Mouse (Mus musculus) liver, embryonic 12.5 days (tissue): ENCODE results near the gene Gm47985. TPM values are rescaled to one million over a fixed set of nuclear protein-coding genes. Genes with fewer than 3 reads are reported as not detected.
"Not testable (repeated sequence)": the region's sequence is repeated elsewhere in the genome, so short reads cannot be mapped to it uniquely, and the experiment has no call there.

Source experiments
- ATAC-seq: fragments of 200-750 bp; cut with Nextera tagmentation; 2 replicates; pipeline ENCODE4 v1.8.0; 2017; ENCODE audit warnings: moderate number of reproducible peaks, mild to moderate bottlenecking, moderate library complexity
- H3K27ac ChIP-seq: fragments of 300-500 bp; sonication (generic); 2 replicates; pipeline ENCODE4 v1.5.1; 2016; ENCODE audit warnings: mild to moderate bottlenecking
- H3K27me3 ChIP-seq: fragments of 300-500 bp; sonication (generic); replicated peaks from 2 replicates; pipeline ENCODE4 v1.6.1; 2016; ENCODE audit warnings: mild to moderate bottlenecking, moderate library complexity
- H3K36me3 ChIP-seq: fragments of 300-500 bp; sonication (generic); 2 replicates; pipeline ENCODE4 v1.6.1; 2016; ENCODE audit warnings: mild to moderate bottlenecking, moderate library complexity
- H3K4me1 ChIP-seq: fragments of 300-500 bp; sonication (generic); 2 replicates; pipeline ENCODE4 v1.6.1; 2016
- H3K4me2 ChIP-seq: fragments of 300-500 bp; sonication (generic); 2 replicates; pipeline ENCODE4 v1.6.1; 2016; ENCODE audit warnings: mild to moderate bottlenecking, moderate library complexity
- H3K4me3 ChIP-seq: fragments of 300-500 bp; sonication (generic); 2 replicates; pipeline ENCODE4 v1.5.1; 2016; ENCODE audit warnings: mild to moderate bottlenecking, moderate library complexity
- H3K9ac ChIP-seq: fragments of 300-500 bp; sonication (generic); 2 replicates; pipeline ENCODE4 v1.6.1; 2016; ENCODE audit warnings: mild to moderate bottlenecking, moderate library complexity
- H3K9me3 ChIP-seq: fragments of 300-500 bp; sonication (generic); replicated peaks from 2 replicates; pipeline ENCODE4 v1.6.1; 2016; ENCODE audit warnings: mild to moderate bottlenecking, moderate library complexity
- WGBS: fragments of 180-500 bp; shearing (Covaris S2); methylation state at CpG from one replicate; pipeline ENCODE4 v1.1.7; 2016; ENCODE audit not compliant: insufficient replicate concordance; 5-methylcytosine and 5-hydroxymethylcytosine counted together
- polyA plus RNA-seq: library from polyadenylated mRNA; unstranded; fragments of >200 nt; fragmentation: Nextera tagmentation; extraction: Ambion mirVana; gene quantifications from 2 replicates; pipeline ENCODE4 v1.2.1, GENCODE M21; 2016

Gm47985 gene
- polyA plus RNA-seq, 1 experiment from 2014 or later = 3.7 TPM

DNA sequence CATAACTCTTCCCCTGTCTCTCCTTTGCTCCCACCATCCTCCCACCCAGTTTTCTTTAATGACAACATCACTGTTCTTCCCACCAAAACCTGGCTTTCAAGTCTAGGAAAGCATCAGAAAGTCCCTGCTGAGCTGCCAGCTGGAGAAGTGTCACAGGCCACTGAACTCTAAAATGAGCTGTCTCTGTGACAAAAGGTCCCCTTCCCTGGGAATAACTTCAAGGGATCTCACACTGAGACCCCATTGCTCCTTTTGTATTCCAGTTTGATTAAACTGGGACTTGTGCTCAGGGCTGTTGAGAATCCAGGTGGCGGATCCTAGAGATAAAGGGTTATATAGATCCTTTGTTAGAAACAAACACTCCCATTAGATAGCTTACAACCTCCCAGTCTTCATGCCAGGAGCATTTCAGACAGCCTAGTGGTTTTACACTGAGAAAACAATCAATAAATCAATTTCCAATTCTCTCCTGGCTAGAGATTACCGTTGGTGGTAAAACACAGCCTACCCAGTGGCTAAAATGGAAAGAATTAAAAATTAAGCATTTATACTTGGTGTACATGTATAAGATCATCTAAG is 3.7 kb upstream of the Gm47985 start:
- 78% methylated on average over 2 of the region's 2 CpGs for WGBS
- no peak for ATAC-seq
- Histone ChIP-seq H3K9ac (0 out of 2 replicates have a peak overlapping the region, but pooled peaks have one; percentile 68), H3K36me3 (no peaks in the 10 kb centered on the region), H3K27me3 (no peaks in the 10 kb centered on the region), H3K27ac (peak overlapping the region; percentile 95), H3K4me3 (no peak overlapping the region), H3K4me2 (no peak overlapping the region; the same call in 1 of the 2 replicates), H3K4me1 (peaks cover 64% of the 10 kb centered on the region), H3K9me3 (no peaks in the 10 kb centered on the region)

DNA sequence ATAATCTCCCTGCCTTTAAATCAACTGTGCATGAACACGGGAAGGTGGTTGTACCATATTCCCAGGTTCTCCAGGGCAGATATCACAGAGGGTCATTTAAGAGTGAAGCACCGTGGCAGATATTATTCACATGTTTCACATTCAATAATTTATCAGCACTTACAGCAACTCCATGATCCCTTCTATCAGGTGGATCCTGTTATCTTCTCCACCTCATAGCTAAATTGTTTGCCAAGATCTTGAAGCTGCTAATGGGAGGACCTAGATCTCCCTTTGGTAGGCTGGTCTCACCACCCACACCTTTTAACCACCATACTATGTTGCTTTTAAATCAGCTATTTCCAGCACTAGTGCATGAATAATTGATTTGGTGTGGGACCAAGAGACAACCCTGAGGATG is 2.2 kb upstream of the Gm47985 start:
- H3K27ac ChIP-seq = no peak overlapping the region
- H3K27me3 ChIP-seq = no peaks in the 10 kb centered on the region
- no peaks in the 10 kb centered on the region for H3K9me3 ChIP-seq
- no peak overlapping the region for H3K4me3 ChIP-seq
- no peak overlapping the region for H3K4me2 ChIP-seq
- 27% methylated on average over 2 of the region's 2 CpGs for WGBS
- H3K36me3 ChIP-seq = no peaks in the 10 kb centered on the region
- ATAC-seq = no peak
- peaks cover 66% of the 10 kb centered on the region for H3K4me1 ChIP-seq
- H3K9ac ChIP-seq = no peak overlapping the region

DNA sequence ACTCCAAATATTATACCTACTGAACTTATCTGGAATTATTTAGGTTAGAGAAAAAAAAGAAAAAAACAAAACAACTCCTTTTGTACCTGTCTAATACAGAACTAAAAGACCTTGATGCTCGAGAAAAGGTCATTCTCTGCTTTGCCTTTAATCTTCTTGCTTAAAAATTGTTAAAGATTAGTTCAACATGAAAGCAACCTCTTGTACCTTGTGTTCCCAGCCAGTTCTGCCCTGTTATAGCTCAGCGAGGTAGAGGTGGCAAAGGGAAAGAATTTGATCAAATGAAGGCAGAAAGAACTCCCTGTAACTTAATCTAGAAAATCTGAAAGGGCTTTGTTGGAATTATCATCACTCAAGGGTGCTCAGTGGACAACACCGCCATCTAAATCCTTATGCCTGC is 3.8 kb downstream of the Gm47985 start:
- 79% methylated on average over 3 of the region's 3 CpGs for WGBS
- H3K36me3 ChIP-seq, H3K4me3 ChIP-seq, H3K27ac ChIP-seq, H3K9ac ChIP-seq, H3K9me3 ChIP-seq, H3K27me3 ChIP-seq, ATAC-seq, H3K4me2 ChIP-seq: not testable (repeated sequence)
- peaks cover 27% of the 10 kb centered on the region for H3K4me1 ChIP-seq

DNA sequence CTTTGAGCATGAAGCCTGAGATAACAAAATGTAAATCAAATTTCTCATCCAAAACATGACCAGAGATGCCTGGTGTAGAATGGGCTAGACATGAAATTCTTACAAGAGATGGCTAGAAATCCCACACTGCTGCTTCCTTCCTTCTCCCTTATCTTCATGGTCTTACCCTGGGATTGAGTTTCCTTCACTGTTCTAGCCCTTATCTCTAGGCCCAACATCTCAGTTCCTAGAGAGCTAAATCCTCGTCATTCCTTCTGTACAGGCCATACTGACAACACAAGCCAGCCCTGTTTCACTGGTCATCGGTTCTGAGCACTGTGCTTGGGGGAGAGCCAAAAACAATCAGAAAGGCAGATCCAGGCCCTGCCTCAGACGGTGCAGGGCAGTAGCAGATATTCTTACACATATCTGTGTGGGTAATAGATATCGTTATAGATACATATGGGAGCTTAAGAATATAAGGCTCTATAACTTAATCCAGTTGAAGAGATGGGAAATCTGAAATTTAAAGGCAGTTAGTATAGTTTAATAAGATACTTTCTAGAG is 4.6 kb downstream of the Gm47985 start:
- peaks cover 20% of the 10 kb centered on the region for H3K4me1 ChIP-seq
- WGBS = 57% methylated on average over 4 of the region's 4 CpGs
- H3K9me3 ChIP-seq, H3K27ac ChIP-seq, H3K4me2 ChIP-seq, H3K27me3 ChIP-seq, H3K9ac ChIP-seq, H3K36me3 ChIP-seq, H3K4me3 ChIP-seq: not testable (repeated sequence)
- ATAC-seq = peak; percentile 67

DNA sequence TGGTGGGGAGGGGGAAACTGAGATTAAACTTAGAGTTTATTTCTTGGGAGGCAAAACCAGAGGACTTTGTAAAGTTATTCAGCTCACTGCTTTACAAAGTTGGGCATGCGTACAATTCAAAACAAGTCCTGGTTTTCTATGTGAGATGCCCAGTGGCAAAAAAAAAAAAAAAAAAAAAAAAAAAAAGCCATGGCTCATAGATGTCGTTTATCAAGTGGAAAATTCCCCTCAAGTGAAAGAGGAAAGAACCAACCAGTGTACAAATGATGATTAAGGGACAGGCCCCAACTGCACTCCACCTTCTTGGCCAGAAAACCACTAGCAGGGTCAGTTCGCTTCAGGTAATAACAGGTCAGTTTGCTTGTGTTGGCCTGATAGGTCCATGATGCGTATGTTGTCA is 6.1 kb downstream of the Gm47985 start:
- H3K9ac ChIP-seq = no peak overlapping the region
- 72% methylated on average over 4 of the region's 4 CpGs for WGBS
- H3K4me2 ChIP-seq = no peak overlapping the region
- H3K27ac ChIP-seq = no peak overlapping the region
- no peaks in the 10 kb centered on the region for H3K36me3 ChIP-seq
- no peak for ATAC-seq
- H3K4me1 ChIP-seq = peaks cover 24% of the 10 kb centered on the region
- no peak overlapping the region for H3K4me3 ChIP-seq
- no peaks in the 10 kb centered on the region for H3K27me3 ChIP-seq
- no peaks in the 10 kb centered on the region for H3K9me3 ChIP-seq

DNA sequence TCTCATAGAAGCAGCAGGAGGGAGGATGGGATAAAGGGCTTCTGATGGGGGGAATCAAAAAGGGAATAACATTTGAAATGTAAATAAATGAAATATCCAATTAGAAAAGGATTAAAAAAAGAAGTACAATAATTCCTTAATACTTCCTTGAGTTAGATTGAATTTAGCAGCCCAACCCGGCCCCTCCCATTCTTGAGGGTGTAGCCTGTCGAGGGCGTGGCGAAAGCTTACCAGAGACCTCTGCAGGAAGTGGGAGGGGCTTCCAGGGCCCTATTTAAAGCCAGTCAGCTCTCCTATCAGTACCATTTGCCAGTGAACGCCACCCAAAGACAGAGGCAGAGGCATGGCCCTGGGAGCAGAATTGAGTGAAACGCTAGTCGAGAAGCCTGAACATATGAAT is 9.7 kb downstream of the Gm47985 start, which contains the start of gene Gm8947:
Gene Gm8947, plus strand, starts transcription at position 302 of the 400 bp plus-strand sequence.
- H3K4me2 ChIP-seq = peak within 1 kb of the TSS; percentile 19; the same call in 1 of the 2 replicates
- H3K27ac ChIP-seq, H3K9me3 ChIP-seq, H3K27me3 ChIP-seq, H3K4me3 ChIP-seq, H3K9ac ChIP-seq, H3K36me3 ChIP-seq: not testable (repeated sequence)
- WGBS = 60% methylated on average over 1 of the region's 7 CpGs
- H3K4me1 ChIP-seq = peaks cover 18% of the 10 kb centered on the region
- ATAC-seq = peak; percentile 73; the same call in 1 of the 2 replicates

DNA sequence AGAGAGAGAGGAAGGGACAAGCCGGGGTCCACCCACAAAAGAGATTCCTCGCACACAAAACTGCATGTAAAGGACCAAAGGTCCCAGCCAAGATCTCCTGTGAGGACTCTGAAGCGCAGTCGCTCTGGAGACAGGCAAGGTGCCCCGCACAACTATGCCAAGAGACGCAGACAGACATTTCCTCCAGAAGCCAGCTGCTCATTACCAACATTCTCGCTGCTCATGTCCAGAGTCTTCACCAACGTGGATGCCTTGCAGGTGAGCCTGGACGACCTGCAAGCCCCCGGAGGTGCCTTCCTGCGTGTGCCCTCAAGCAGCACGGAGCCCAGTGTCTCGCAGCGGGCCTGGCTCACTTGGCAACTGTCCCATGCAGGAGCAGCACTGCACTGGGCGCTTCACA is 10.4 kb downstream of the Gm47985 start:
- Histone ChIP-seq H3K4me1 (peaks cover 19% of the 10 kb centered on the region), H3K4me2 (0 out of 2 replicates have a peak overlapping the region, but pooled peaks have one; percentile 19)
- H3K27me3 ChIP-seq, ATAC-seq, H3K9ac ChIP-seq, H3K27ac ChIP-seq, H3K9me3 ChIP-seq, H3K36me3 ChIP-seq, H3K4me3 ChIP-seq: not testable (repeated sequence)
- WGBS = 91% methylated on average over 15 of the region's 15 CpGs

DNA sequence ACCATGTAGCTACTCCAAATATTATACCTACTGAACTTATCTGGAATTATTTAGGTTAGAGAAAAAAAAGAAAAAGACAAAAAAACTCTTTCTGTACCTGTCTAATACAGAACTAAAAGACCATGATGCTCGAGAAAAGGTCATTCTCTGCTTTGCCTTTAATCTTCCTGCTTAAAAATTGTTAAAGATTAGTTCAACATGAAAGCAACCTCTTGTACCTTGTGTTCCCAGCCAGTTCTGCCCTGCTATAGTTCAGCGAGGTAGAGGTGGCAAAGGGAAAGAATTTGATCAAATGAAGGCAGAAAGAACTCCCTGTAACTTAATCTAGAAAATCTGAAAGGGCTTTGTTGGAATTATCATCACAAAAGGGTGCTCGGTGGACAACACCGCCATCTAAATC is 13.6 kb downstream of the Gm47985 start:
- not testable (repeated sequence) for H3K36me3 ChIP-seq, H3K27me3 ChIP-seq, H3K9ac ChIP-seq, H3K4me2 ChIP-seq, ATAC-seq, H3K9me3 ChIP-seq, H3K27ac ChIP-seq, H3K4me3 ChIP-seq
- 71% methylated on average over 4 of the region's 4 CpGs for WGBS
- peaks cover 25% of the 10 kb centered on the region for H3K4me1 ChIP-seq

DNA sequence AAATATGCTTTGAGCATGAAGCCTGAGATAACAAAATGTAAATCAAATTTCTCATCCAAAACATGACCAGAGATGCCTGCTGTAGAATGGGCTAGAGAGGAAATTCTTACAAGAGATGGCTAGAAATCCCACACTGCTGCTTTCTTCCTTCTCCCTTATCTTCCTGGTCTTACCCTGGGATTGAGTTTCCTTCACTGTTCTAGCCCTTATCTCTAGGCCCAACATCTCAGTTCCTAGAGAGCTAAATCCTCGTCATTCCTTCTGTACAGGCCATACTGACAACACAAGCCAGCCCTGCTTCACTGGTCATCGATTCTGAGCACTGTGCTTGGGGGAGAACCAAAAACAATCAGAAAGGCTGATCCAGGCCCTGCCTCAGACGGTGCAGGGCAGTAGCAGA is 14.4 kb downstream of the Gm47985 start:
- 44% methylated on average over 3 of the region's 3 CpGs for WGBS
- H3K4me2 ChIP-seq, H3K36me3 ChIP-seq, H3K27ac ChIP-seq, H3K27me3 ChIP-seq, H3K4me3 ChIP-seq, H3K9ac ChIP-seq, H3K9me3 ChIP-seq: not testable (repeated sequence)
- peaks cover 25% of the 10 kb centered on the region for H3K4me1 ChIP-seq
- ATAC-seq = peak; percentile 25; the same call in 1 of the 2 replicates

DNA sequence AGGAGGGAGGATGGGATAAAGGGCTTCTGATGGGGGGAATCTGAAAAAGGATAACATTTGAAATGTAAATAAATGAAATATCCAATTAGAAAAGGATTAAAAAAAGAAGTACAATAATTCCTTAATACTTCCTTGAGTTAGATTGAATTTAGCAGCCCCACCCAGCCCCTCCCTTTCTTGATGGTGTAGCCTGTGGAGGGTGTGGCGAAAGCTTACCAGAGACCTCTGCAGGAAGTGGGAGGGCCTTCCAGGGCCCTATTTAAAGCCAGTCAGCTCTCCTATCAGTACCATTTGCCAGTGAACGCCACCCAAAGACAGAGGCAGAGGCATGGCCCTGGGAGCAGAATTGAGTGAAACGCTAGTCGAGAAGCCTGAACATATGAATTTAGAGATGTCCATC is 15.8 kb downstream of the Gm47985 start, which contains the start of gene Gm47995:
Gene Gm47995, plus strand, starts transcription at position 329 of the 400 bp plus-strand sequence.
- H3K27ac ChIP-seq, H3K27me3 ChIP-seq, H3K36me3 ChIP-seq, H3K4me3 ChIP-seq, H3K4me2 ChIP-seq, H3K9me3 ChIP-seq, H3K9ac ChIP-seq: not testable (repeated sequence)
- H3K4me1 ChIP-seq = peaks cover 17% of the 10 kb centered on the region
- WGBS = 24% methylated on average over 2 of the region's 4 CpGs
- ATAC-seq = 0 out of 2 replicates have a peak, but pooled peaks have one; percentile 59

DNA sequence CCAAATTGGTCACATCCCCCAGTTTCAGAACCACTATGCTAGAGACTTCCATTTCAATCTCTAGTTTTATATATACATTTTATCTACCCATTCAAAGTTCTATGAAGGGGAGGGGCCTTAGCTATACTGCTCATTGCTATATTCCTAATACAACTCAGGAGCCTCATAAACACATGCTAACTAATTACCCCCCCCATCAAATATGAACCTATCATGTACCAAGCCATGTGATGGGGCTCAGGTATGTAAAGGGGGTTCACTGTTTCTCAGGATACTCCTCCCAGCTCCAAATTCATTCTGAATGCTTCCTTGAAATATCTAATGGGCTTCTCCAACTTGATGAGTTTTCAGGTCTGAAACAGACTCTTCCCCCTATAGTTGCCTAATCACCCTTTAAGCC is 18.3 kb downstream of the Gm47985 start:
- not testable (repeated sequence) for H3K36me3 ChIP-seq, H3K27ac ChIP-seq, H3K4me3 ChIP-seq, H3K9ac ChIP-seq, H3K4me2 ChIP-seq, ATAC-seq, H3K9me3 ChIP-seq, H3K27me3 ChIP-seq
- H3K4me1 ChIP-seq = peaks cover 17% of the 10 kb centered on the region

DNA sequence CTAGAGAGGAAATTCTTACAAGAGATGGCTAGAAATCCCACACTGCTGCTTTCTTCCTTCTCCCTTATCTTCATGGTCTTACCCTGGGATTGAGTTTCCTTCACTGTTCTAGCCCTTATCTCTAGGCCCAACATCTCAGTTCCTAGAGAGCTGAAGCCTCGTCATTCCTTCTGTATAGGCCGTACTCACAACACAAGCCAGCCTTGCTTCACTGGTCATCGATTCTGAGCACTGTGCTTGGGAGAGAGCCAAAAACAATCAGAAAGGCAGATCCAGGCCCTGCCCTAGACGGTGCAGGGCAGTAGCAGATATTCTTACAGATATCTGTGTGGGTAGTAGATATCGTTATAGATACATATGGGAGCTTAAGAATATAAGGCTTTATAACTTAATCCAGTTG is 20.4 kb downstream of the Gm47985 start:
- not testable (repeated sequence) for H3K36me3 ChIP-seq, H3K27me3 ChIP-seq, H3K9me3 ChIP-seq, H3K4me3 ChIP-seq, H3K4me2 ChIP-seq, H3K4me1 ChIP-seq, H3K27ac ChIP-seq, H3K9ac ChIP-seq
- ATAC-seq = peak; percentile 69
- 48% methylated on average over 4 of the region's 5 CpGs for WGBS

DNA sequence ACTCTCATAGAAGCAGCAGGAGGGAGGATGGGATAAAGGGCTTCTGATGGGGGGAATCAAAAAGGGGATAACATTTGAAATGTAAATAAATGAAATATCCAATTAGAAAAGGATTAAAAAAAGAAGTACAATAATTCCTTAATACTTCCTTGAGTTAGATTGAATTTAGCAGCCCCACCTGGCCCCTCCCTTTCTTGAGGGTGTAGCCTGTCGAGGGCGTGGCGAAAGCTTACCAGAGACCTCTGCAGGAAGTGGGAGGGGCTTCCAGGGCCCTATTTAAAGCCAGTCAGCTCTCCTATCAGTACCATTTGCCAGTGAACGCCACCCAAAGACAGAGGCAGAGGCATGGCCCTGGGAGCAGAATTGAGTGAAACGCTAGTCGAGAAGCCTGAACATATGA is 21.5 kb downstream of the Gm47985 start, which contains the start of gene 3110040M04Rik:
Gene 3110040M04Rik, plus strand, starts transcription at position 304 of the 400 bp plus-strand sequence.
- not testable (repeated sequence) for H3K9ac ChIP-seq, H3K27ac ChIP-seq, H3K9me3 ChIP-seq, H3K27me3 ChIP-seq, H3K4me3 ChIP-seq, H3K4me1 ChIP-seq, H3K36me3 ChIP-seq, ATAC-seq, H3K4me2 ChIP-seq
- WGBS = no CpG with 5 or more reads among the region's 6 CpGs
